Mouse (Mus musculus) layer of hippocampus, postnatal 14 days (tissue): ENCODE results near the gene Cdc123. TPM values are rescaled to one million over a fixed set of nuclear protein-coding genes. Genes with fewer than 3 reads are reported as not detected.
A peak's percentile ranks its signal among the peaks of the same experiment; 100 is the strongest.

Source experiments
- DNase-seq, 2 experiments: peaks; one replicate each; pipeline ENCODE4 v3.0.0; 2021 to 2022; ENCODE audit warnings: low spot score in 2 of 2, mixed read lengths in 1 of 2
- long read RNA-seq, 2 experiments: library from polyadenylated mRNA; stranded (forward); transcript quantifications; one replicate each; pipeline ENCODE4 v2.0.0; 2021
- total RNA-seq, 2 experiments: library from RNA; stranded (reverse); gene quantifications; 2 replicates each; pipeline ENCODE4 v1.2.3; 2021

Gene Cdc123
- total RNA-seq: 100 to 1,000 TPM; 124 to 129 TPM
- long read RNA-seq, experiment 1, transcript Cdc123-201 (13 exons, 1,827 nt): major isoform, 24 of 26 reads
- long read RNA-seq, experiment 1, partial matches to known transcripts: 1 of 26 reads
- long read RNA-seq, experiment 1, other reads (novel, unspliced or antisense): 1 of 26 reads
- long read RNA-seq, experiment 2, transcript Cdc123-201 (13 exons, 1,827 nt): major isoform, 48 of 56 reads
- long read RNA-seq, experiment 2, partial matches to known transcripts: 1 of 56 reads
- long read RNA-seq, experiment 2, other reads (novel, unspliced or antisense): 6 of 56 reads

- DNase-seq: peak; percentile 92 to 93
Observed at GRCm38 (mm10) chr2:5844873-5845631, at the start of gene Cdc123, which contains the start of gene Nudt5. TSS of gene Cdc123 (minus strand) at chr2:5845164. TSS of gene Nudt5 (plus strand) at chr2:5845019.

GRCm38 (mm10) chr2:5894296-5894695 is 49.3 kb upstream of the Cdc123 start:
- DNase-seq: no peak

DNA sequence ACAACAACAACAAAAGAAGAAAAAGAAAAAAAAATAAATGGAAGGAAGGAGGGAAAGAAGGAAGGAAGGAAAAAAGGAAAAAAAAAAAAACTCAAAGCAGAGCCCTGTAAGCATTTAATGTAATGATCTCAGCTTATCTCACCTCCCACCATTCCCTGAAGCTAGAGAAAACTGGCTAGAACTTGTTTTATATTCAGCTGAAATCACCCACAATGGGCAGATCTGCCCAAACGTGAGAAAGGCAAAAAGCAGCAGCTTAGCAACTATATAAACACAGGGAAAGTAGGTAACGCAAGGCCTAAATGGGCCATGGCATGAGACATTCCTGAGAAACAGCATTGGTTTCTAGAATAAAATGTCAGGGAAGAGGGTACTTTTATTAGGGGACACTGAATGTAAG is 44.4 kb upstream of the Cdc123 start:
- DNase-seq: no peak

DNA sequence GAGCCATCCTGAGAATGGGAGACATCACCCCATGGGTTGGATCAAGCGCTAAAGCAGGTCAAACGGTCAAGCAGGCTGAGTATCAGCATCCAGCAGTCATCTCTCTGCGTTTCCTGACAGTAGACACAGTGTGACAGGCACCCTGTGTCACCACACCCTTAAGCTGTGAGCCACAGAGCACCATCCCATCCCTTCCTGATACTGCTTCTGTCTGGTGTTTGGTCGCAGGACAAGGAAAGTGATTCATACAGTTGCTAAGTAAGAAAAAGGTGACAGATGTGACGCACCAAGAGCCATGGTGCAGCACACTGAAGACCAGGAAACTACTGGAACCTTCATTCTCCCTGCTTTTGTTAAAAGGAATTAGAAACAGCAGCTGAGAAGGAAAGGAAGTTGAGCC is 43.9 kb upstream of the Cdc123 start:
- no peak for DNase-seq

GRCm38 (mm10) chr2:5877446-5877845 is 32.5 kb upstream of the Cdc123 start:
- DNase-seq: no peak

DNA sequence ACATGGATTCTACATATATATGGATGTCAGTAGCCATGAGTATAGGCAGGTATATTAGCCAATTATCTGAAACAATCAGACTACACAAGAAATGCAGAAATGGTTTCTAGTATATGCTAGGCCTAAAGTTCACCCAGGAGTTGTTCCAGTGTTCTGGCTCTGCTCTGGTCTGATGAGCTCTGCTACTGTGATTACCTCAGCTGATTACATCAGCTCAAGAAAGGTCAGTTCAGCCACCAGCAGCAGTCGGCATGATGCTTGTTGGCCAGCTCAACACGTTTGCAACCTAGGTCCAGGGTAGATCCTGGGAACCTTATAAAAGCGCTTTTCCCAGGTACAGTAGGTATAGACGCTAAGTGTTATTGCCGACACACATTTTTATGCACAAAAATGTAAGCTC is 24.8 kb upstream of the Cdc123 start:
- no peak for DNase-seq

- no peak for DNase-seq
Observed at GRCm38 (mm10) chr2:5867681-5868080, 22.7 kb upstream of the Cdc123 start.

DNA sequence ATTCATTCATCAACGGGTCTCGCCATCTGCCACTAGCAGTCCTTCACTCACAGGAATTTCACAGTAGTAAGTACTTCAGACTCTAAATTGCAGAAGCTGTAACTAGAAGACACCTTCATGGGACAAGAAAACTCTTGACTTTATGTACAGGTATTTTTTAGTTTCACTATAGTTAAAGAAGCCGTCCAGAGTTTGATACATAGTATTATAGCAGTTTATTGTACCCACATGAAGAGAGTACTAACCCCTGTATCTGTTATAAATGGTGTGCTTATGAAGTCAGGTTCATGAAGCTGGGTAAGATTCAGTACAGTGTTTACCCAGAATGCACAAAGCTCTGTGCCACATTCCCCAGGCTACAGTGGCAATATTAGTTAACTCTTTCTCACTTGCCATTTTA is 17.9 kb upstream of the Cdc123 start, which contains the start of gene Gm13199:
Gene Gm13199, minus strand, starts transcription at position 101 of the 400 bp plus-strand sequence.
- DNase-seq: no peak

- peak in 1 of 2 experiments; percentile 30 for DNase-seq
Observed at GRCm38 (mm10) chr2:5851866-5852265, 6.9 kb upstream of the Cdc123 start.

GRCm38 (mm10) chr2:5851116-5851515 is 6.2 kb upstream of the Cdc123 start:
- no peak for DNase-seq

- no peak for DNase-seq
Observed at GRCm38 (mm10) chr2:5845826-5846225, 862 bp upstream of the Cdc123 start.

GRCm38 (mm10) chr2:5844181-5844872 is 637 bp downstream of the Cdc123 start:
- DNase-seq: no peak

DNA sequence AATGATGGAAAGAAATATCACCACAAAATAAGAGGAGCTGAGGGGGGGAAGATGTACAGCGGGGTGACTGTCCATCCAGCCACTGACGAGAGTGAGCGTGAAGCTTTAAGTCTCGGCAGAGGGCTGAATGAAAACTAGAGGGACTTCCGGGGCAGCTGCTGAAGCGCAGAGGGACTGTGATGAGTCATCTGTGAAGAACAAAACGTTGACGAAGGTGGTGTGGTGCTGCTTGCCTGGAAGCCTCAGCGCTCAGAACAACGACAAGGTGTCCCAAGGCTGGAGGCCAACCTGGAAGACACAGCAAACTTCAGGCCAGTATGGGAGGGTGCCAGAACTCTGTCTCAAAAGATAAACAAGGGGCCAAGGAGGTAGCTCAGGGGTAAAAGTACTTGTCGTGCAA is 4.1 kb downstream of the Cdc123 start:
- no peak for DNase-seq

GRCm38 (mm10) chr2:5825265-5825913 is 19.6 kb downstream of the Cdc123 start:
- no peak for DNase-seq

- no peak for DNase-seq
Observed at GRCm38 (mm10) chr2:5824685-5825084, 20.3 kb downstream of the Cdc123 start.

DNA sequence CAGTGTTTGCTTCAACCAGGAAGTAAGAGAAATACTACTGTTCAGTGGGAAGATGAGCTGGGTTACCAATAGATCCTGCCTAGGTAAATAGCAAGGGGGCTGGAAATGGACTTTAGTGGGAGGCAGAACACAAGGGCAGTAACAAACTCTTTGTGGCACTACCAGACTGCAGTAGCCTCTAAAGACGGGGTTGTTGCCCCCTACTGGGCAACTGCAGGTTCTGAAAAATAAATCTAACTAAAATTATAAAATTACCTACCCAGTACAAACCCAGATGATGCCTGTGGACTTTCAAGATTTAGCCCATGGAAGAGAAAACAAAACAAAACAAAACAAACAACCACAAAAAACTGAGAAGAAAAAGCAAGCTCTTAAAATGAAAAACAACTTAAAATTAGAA is 20.8 kb downstream of the Cdc123 start:
- no peak for DNase-seq

GRCm38 (mm10) chr2:5822449-5822848 is 22.5 kb downstream of the Cdc123 start:
- DNase-seq: no peak

DNA sequence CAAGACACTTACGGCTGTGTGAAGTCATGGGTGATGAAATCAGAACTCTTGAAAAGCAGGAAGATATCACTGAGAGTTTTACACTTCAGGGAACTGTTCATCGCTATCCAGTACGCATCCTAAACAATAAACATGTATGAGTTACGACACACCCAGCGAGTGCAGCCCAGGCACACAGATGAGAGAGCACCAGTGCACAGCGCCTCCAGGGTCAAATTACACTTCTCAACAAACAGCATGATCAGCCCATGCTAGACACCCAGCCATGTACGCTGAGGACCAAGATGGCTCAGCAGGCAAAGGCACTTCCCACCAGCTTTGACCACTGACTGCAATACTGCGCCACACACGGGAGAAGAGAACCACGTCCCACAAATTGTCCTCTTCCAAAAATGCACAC is 23.7 kb downstream of the Cdc123 start:
- DNase-seq: no peak

GRCm38 (mm10) chr2:5811235-5811782 is 33.7 kb downstream of the Cdc123 start:
- DNase-seq: no peak

DNA sequence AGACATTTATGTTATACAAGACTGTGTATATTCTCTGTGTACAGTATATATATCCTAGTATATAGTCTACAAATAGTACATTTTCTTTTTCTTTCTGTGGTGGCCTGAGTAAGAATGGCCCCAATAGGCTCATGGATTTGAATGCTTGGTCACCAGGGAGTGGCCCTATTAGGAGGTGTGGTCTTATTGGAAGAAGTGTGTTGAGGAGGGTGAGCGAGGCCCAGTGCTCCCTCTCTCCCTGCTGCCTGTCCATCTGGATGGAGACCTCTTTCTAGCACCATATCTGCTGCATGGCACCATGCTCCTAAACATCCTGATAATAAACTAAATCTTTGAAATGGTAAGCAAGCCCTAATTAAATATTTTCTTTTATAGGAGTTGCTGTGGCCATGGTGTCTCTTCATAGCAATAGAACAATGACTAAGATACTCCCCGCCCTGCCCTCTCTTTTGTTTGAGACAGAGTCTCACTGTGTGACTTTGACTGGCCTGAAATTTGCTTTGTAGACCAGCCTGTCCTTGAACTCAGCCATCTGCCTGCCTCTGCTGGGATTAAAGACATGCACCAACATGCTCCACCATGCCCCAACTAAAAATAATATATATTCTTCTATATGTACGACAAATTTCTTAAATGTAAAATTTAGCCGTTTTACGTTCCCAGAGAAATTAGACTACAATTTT is 34.8 kb downstream of the Cdc123 start:
- no peak for DNase-seq
